Mouse (Mus musculus): ENCODE measurements around the gene Zfp638.

The Zfp638 gene

GRCm38 (mm10) chr6:83891251-83891650 is 24.3 kb downstream of the Zfp638 start:
- no peak for DNase-seq

GRCm38 (mm10) chr6:83891687-83892086 is 24.8 kb downstream of the Zfp638 start:
- no peak for DNase-seq

DNA sequence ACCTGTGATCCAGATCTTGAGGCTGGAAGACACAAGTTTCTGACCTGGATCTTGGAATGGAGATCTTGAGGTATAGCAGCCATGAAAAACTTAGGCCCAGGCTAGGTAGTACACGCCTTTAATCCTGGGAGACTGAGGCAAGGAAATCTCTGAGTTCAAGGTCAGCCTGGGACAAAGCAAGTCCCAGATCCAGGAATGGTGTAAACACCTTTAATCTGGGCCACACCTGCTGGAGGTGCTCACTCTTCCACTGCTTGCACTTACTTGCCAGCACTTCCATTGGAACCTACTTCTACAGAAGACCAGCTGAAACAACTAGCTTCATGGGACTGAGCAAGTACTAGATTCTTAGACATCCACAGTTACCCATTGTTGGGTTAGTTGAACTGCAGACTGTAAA is 26.2 kb downstream of the Zfp638 start:
- DNase-seq: no peak

DNA sequence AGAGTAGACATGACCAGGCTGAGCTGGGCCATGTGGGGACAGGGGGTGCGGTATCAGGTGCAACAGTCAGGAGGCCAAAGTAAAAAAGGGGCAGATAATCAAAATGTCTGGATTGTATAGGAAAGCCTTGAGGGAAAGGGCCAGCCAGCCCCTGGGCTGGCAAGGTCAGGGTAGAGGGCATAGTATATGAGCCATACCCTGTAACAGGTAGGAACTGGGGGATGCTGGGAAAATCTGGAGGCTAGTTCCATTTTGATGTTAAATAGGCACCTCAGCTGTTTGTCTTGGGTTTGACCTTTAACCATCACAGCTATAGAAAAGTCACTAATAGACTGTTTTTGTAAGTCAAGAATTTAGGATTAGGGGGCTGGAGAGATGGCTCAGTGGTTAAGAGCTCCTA is 26.7 kb downstream of the Zfp638 start:
- DNase-seq: no peak

DNA sequence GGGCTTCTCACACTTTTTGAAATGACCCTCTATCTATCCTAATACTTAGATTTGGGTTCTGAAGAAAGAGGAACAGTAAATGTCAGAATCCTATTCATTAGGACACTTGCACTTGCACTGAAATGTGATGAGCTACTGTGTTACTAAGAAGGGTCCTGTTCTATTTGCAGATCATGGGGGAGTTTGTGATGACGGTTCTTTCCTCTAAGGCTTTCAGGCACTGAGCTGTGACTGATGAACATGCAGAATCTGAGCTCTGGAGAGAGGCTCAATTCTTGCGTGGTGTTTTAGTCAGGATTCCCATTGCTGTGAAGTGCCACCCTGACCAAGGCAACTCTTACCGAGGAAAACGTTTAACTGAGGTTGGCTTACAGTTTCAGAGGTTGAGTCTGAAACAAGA is 32.2 kb downstream of the Zfp638 start:
- no peak for DNase-seq

DNA sequence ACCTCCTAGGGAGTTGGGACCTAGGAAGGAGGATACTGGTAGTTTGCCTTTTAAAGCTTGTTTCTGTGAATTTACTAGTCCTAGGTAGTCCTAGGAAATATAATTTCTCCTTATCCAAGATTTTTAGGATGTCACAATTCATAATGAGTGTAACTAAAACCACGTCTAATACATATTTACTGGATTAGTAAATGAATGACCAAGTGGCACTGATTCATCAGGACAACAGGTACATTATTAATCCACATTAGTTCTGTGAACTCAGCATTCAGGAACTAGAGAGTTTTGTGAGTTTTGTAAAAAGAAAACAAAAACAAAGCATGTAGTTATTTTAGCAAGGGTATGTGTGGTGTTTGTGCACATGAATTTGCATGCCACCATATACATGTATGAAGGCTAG is 38.4 kb downstream of the Zfp638 start:
- DNase-seq: no peak

DNA sequence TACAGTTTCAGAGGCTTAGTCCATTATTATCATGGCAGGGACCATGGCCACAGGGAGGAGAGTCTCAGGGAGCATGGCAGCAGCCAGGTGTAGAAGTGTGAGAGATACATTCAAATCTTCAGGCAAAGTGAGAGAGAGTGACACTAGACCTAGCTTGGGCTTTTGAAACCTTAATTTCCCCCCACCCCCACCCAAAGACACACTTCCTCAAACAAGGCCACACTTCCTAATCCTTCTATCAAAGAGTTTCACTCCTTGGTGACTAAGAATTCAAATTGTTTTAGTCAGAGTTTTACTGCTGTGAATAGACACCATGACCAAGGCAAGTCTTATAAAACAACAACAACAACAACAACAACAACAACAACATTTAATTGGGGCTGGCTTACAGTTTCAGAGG is 39.8 kb downstream of the Zfp638 start:
- no peak for DNase-seq

DNA sequence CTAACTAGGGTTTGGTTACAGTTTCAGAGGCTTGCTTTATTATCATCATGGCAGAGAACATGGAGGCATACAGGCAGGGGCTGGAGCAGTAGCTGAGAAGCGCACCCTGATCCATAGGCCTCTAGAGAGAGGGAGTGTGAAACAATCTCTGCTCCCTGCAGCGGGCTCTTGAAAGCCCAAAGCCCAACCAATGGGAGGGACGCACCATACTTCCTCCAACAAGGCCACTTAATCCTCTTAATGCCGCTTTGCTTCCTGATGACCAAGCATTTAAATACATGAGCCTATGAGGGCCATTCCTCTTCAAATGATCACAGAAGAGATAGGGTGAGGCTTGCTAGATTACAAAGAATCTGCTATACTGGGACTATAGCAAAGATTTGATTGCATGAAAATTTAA is 41.5 kb downstream of the Zfp638 start:
- no peak for DNase-seq

DNA sequence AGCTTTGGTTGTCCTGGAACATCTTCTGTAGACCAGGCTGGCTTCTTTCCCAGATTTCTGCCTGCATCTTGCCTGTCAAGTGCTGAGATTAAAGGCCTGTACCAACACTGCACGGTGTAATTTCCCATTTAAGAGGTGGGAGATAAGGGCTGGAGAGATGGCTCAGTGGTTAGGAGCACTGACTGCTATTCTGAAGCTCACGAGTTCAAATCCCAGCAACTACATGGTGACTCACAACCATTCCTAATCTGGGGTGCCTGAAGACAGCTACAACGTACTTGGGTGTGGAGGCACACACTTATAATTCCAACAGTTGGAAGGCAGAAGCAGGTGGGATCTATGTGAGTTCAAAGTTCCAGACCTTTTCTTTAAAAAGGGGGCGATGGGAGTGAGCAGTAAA is 46.8 kb downstream of the Zfp638 start:
- no peak for DNase-seq

DNA sequence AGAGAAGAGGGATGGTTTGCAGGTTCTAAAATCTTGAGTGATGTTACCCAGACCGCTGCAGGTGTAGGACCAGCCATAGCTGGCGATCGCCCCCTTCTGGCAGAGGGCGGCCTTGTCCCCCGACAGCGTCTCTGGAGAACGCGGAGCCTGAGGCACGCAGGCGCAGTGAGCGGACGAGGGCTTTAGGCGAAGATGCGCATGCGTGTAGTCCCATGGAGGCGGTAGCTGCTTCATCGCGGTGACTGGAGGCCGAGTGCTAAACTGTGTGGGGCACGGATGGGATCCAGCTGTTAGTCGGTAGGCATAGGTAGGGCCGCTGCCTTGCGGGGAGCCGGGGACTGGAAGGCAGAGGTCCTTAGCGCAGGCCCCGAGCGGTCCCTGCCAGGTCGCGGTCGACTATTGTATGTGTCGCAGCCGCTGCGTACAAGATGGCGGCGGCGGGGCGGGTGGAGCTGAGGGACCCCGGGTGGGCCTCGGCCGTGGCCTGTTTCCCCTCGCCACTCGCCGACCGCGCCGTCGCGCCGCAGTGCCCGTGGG is 47.3 kb downstream of the Zfp638 start:
- DNase-seq: peak; percentile 100

DNA sequence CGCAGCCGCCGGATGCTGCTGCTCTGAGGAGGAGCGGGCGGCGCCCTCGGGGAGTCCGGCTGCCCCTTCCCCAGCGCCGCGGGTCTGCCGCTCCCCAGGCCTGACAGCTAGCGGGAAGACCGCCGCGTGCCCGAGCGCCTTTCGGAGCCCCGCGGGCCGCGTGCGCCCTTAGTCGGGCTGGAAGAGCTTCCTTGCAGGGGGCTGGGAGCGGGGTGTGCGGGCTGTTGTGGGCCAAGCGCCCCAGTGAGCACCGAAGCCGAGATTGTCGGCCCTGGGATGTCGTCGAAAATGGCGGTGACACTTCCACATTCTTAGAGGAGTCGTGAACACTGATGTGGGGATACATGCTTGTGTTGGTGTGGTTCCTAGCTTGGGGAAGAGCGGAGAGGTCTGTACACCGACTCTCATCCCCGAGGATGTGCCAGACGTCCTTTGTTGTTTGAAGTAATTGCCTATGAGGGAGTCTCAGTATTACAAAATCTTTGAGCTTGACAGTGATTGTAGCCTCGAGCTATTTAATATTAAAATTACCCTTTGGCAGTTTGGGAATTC is 47.9 kb downstream of the Zfp638 start:
- DNase-seq: no peak

DNA sequence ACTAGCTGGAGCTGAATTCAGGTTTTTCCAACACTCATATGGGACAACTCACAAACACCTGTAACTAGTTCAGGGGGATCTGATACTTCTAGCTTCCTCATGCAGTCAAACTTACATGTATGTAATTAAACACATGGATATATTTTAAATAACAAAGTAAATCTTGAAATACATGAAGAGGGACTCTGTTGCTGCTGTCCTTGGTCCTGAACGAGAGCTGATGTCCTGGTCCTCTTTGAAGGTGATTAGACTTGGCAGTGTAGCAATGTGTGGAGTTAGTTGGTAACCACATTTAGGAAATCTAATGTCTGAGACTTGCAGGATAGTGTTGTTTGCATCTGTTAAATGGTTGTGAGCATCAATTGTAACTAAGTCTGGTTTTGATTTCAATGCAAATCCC is 60.5 kb downstream of the Zfp638 start:
- no peak for DNase-seq

- no peak for DNase-seq
Observed at GRCm38 (mm10) chr6:83928225-83928624, 61.3 kb downstream of the Zfp638 start.

GRCm38 (mm10) chr6:83939492-83939891 is 72.6 kb downstream of the Zfp638 start:
- no peak for DNase-seq

DNA sequence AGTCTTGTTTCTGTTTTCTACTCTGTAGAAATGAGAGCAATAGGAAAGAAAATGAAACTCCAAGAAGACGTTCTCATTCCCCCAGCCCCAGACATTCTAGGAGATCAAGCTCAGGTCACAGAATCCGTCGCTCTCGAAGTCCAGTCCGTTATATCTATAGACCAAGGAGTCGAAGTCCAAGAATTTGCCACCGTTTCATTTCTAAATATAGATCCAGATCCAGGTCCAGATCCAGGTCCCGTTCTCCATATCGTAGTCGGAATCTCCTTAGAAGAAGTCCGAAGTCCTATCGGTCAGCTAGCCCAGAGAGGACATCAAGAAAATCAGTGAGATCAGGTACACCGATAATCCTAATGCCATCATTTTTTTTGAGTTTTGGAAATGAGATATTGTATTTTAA is 75.9 kb downstream of the Zfp638 start:
- DNase-seq: no peak

- DNase-seq: no peak
Observed at GRCm38 (mm10) chr6:83953603-83954002, 86.7 kb downstream of the Zfp638 start.

DNA sequence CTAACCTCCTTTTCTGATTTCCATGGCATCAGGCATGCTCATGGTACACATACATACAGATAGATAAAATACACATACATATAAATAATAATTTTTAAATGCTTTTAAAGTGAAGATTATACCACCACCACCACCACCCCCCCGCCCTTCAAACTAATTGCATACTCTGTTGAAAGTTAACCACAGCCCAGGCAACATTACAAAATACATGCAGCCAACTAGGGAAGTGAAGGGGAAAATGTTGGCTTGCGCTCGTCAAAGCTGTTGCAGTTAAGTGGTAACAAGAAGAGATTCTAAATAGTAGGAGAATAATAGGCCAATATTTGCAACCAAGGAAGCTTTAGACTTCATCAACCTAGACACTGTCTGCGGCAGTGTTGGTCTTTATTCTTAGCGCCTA is 120.7 kb downstream of the Zfp638 start:
- DNase-seq: no peak

DNA sequence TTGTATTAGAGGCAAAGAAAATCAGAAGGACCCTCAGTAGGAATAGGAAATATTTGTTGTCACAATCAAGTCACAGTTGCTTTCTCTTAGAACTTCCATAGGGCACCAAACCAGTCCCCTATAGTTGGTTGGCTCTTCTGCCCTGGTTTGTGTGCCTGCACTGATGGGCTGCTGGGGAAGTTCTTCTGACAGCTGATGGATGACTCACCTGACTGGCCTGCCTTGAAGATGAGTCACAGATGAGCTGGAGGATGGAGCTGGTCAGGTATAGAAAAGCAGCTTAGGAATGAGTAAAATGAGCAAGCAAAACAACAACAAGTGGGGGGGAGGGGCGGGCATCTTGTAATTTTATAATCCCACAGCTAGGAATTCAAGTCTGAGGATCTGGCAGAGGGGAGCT is 135.8 kb downstream of the Zfp638 start:
- no peak for DNase-seq

DNA sequence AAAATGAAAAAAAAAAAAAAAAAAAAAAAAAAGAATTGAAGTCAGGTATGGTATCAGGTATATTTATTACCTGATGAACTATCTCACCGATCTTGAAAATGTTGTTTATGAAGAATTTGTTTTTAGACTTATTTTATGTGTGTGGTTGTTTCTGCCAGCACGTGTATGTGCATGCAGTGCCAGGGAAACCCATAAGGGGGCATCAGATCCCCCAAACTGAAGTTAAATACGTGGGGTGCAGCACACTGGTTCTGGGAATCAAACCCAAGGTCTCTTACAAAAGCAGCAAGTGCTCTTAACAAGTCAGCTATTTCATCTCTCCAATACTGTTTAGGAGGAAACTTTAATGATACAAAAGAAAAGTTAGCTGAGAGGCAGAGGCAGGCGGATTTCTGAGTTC is 137.4 kb downstream of the Zfp638 start:
- no peak for DNase-seq

- no peak for DNase-seq
Observed at GRCm38 (mm10) chr6:84008363-84009171, 141.7 kb downstream of the Zfp638 start, which contains the start of gene Dysf. Gene Dysf, plus strand, starts transcription at chr6:84008590.

DNA sequence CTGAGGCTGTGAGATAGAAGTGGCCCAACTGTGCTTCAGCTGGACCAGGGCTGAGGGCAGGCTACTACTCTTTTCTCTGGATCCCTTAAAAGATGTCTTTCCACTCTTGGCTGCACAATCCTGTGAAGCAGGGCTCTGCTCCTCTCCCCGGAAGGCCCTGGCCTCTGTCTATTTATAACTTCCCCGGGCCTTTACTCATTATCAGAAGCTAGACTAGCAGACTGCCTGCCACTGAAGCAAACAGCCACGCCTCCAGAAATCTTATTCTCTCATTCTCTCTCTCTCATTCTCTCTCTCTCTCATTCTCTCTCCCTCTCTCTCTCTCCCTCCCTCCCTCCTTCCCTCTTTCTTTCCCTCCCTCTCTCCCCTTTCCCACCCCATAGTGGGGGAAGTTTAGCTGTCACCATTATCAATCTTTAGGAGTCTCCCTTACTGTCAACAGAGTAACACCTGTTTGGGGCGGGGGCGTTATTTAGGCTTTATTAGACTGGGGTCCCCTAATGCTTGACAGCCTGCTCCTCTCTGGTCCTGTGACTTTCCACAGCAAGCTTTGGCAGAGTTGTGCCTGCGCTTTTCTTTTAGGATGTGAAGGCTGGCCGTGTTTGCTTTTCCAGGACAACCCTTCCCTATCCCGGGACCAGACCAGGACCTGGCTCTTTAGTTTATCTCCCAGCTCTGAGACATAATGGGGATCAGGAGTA is 142.4 kb downstream of the Zfp638 start:
- no peak for DNase-seq

GRCm38 (mm10) chr6:84009915-84010302 is 143.0 kb downstream of the Zfp638 start:
- no peak for DNase-seq

- no peak for DNase-seq
Observed at GRCm38 (mm10) chr6:84010303-84011225, 143.7 kb downstream of the Zfp638 start.
